Mouse (Mus musculus): ENCODE measurements around the gene Mtfp1.
A peak's percentile ranks its signal among the peaks of the same experiment; 100 is the strongest.

The Mtfp1 gene

DNA sequence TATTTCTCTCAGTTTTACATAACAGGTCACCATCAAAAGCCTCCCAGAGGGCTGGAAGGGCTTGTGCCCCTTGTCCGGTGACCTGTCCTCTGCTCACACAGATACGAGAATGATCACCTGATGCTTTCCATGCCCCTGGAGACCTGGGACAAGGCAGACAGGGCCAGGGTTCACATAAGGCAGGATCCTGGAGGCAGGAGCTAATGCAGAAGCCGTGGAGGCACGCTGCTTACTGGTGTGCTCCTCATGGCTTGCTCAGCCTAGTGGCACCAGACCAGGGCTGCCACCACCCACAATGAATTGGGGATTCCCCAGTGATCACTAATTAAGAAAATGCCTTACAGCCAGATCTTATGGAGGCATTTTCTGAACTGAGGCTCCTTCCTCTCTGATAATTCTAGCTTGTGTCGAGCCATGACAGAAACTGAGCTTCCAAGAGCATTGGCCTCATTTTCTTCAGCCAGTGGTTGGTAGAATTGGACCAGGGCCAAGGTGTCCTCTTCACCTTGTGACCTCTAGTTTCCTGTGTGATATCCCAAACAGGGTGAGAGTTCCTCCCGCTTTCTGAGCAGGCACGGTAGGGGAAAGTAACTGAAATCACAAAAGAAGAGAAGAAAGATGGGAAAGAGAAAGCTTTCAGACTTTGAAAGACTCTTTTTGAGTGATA, 16.8 kb downstream of the Mtfp1 start:
- no peak for DNase-seq

GRCm38 (mm10) chr11:4076633-4077032, 18.6 kb downstream of the Mtfp1 start:
- DNase-seq, result peak; percentile 78

GRCm38 (mm10) chr11:4069664-4070063, 25.6 kb downstream of the Mtfp1 start:
- DNase-seq, result no peak

- no peak for DNase-seq
Observed at GRCm38 (mm10) chr11:4064627-4065122, 30.6 kb downstream of the Mtfp1 start, which contains the start of gene Sec14l3. TSS of gene Sec14l3 (plus strand) at chr11:4064841.

- no peak for DNase-seq
Observed at GRCm38 (mm10) chr11:4062981-4063380, 32.3 kb downstream of the Mtfp1 start.

DNA sequence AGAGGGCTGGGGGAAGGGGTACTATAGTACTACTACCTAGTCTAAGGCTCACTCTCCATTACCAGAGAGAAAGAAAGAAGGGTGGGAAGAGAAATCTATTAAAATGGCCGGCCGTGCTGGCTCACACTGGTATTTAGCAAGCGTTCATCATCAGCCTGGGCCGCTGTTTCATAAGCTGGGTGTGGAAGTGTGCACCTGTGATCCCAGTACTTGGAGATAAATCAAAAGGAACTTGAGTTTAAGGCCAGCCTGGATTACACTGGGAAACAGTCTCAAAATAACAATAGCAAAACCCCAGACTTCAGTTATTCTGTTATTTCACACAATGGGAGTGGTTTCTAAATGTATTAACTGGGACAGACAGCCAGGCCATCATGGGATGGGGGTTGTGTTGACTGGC, 32.7 kb downstream of the Mtfp1 start:
- DNase-seq, result no peak

DNA sequence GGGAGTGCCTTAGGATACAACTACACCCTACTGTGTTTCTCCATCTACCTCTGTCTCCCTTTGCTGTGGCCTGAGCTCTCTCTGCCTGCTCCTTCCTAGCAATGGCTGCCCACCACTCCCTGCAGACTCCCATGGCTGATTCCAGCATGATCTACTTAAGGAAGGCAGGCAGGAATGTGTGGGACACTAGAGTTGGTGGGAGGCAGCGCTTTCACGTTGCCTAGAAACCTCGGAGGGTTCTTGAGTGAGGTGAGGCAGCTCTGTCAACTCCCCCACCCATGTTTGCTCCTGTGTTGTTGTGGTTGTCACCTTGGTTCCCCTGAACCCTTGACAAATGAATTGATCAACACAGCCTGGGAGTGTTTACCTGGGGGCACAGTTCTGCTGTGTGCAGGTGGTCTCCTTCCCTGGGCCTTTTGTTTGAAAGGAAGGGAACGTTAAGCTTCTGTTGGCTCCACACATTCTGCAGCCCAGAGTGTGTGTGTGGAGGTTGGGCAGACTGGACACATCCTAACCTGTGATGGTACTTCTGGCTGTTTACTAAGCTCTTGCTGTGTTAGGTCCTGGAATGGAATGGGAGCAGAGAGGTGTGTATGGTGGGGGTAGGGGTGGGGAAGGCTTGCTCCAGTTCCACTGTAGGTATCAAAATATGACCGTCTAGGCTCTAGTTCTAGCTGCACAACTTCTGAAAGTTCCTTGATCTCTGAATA, 34.2 kb downstream of the Mtfp1 start:
- no peak for DNase-seq

DNA sequence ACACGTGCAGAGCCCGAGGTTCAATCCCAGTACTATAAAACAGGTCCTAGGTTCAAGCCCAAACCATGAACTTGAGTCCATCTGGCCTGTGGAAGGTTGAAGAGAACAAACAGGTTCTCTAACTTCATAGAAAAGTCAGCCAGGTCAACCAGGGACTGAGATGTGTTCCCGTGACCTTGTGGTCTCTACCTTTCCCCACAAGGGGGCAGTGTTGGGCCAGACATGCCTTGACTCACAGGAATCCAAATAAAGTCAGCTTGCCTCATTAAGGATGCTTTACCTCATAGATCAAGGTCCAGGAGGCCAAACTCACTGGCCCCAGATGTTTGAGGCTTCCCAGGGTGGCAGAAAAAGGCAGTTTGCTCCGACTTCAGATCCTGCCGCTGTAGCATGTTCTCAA, 41.7 kb downstream of the Mtfp1 start:
- peak; percentile 84 for DNase-seq

DNA sequence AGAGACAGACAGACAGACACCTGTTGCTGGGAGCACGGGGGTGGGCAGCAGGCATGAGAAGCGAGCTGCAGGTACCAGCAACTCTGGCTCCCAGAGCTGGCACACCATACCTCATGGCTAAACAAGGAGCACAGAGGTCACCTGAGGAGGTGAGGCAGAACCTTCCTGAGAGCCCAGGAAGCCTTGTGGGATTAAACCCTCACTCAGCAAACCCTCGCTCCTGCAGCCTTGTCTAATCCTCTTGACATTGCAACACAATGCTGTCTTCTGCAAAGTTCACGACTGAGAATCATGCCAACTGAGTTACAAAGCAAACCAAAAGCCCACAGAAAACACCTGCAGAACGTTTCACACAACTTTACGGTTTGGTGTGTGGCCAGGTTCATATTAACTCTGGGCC, 46.8 kb downstream of the Mtfp1 start:
- no peak for DNase-seq

DNA sequence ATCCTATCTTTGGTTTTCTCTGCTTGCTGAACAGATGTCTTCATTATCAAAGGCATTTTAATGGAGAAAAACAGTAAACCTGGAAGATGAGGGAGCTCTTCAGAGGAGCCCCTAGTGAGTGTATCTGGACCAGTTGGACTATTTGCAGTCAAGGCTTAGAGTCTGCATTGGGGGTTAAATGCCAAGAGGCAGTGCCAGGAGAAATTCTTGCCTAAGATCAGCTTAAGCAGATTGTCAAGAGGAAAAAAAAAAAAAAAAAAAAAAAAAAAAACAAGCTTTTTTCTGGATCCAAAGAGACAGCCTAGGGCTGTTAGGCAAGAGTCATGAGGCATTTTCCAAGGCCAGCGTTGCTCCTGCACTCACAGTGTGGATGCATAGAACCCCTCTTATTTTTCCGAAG, 47.5 kb downstream of the Mtfp1 start:
- no peak for DNase-seq

DNA sequence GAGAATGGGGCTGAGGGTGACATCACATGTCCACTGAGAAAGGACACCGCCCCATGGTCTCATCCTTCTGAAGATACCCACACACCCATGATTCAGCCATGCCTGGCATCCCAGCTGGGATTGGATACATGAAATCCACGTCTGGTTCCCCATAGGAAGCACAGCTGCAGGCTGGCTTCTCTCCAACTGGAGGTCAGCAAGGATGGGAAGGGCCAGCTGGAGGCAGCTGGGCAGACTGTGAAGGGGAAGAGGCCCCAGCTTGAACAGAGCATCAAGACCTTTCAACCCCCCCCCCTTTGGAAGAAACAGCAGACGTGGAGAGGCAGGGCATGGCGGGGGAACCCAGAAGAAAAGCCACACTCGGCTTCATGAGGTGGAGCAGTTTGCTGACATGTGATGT, 48.7 kb downstream of the Mtfp1 start:
- DNase-seq, result no peak

DNA sequence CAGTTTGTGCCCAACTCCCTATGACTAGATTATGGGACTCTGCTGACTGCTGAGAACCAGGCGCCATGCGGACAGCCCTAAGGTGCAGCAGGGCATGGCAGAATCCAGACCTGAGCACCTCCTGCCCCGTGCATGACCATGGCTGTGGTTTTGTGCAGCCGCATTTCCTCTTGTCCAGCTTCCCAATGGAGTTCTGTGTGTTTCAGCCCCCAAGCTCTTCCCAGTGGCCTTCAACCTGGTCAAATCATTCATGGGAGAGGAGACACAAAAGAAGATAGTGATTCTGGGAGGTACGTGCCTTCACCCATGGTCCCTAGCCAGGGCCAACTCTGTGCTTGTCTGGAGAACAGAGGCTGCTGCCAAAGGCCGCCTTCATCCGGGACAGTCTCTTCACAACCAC, 52.2 kb downstream of the Mtfp1 start:
- no peak for DNase-seq
